In genomic region chr10:5497859-5498258, GRCm38 (mm10) we compare ENCODE assay signal across 17 mouse cellular contexts.
"Had no signal": no experiment of that assay in that cellular context is flagged by ENCODE, and none has a peak within 500 bp of the region (broad histone marks: within the 10 kb centered on the region; RNA-seq: fewer than 3 reads in every experiment).

No protein-coding gene starts in this region.

- DNase-seq: kidney, postnatal 14 days; kidney, postnatal 4 days; layer of hippocampus, postnatal 36 days; liver, embryonic 13.5 days; lung, adult 2 months; lung, postnatal 14 days; lung, postnatal 4 days; midbrain, embryonic 14.5 days; right cerebral cortex, postnatal 14 days; right cerebral cortex, postnatal 4 days; thymus, adult 2 months; thymus, postnatal 14 days; thymus, postnatal 4 days had no signal

- H3K4me1 ChIP-seq: kidney, embryonic 15.5 days; liver, embryonic 13.5 days had no signal

- H3K27me3 ChIP-seq: kidney, embryonic 15.5 days; liver, embryonic 13.5 days had no signal

- H3K9ac ChIP-seq: kidney, embryonic 15.5 days; liver, embryonic 13.5 days had no signal

- H3K4me2 ChIP-seq: kidney, embryonic 15.5 days; liver, embryonic 13.5 days; midbrain, embryonic 11.5 days had no signal

- H3K4me3 ChIP-seq: kidney, embryonic 15.5 days; left cerebral cortex, adult 2 months; liver, embryonic 13.5 days had no signal

- H3K27ac ChIP-seq: kidney, embryonic 15.5 days; left cerebral cortex, adult 2 months; liver, embryonic 13.5 days; stomach, postnatal 0 days had no signal

- H3K36me3 ChIP-seq: kidney, embryonic 15.5 days; liver, embryonic 13.5 days had no signal

- H3K9me3 ChIP-seq: kidney, embryonic 15.5 days; liver, embryonic 13.5 days had no signal
